Mouse (Mus musculus): Measurements from ENCODE around the gene Dgat2.

Gene Dgat2

DNA sequence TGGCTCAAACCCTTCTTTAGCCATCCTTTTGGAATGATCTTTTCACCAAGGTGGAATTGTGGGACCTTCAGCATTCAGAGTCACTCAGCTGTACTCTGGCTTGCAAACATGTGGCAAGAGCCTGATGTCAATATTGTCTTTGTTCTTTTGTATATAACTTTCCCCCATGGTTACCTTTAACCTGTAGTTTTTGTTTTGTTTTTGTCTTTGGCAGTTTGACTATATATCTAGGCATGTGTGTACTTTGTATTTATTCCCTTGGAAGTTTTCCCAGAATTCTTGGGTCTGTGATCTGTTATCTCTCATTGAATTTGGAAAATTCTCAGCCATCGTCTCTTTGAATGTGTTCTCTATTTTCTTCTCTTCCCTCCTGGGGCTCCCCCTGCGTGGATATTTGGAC is 12.0 kb upstream of the Dgat2 start:
- no peak for DNase-seq (ENCODE audit: extremely low read depth, insufficient read length, low spot score)

- no peak for DNase-seq (ENCODE audit: extremely low read depth, insufficient read length, low spot score)
Observed at GRCm38 (mm10) chr7:99193926-99194325, 11.4 kb upstream of the Dgat2 start.

GRCm38 (mm10) chr7:99191411-99191810 is 8.9 kb upstream of the Dgat2 start:
- no peak for DNase-seq (ENCODE audit: extremely low read depth, insufficient read length, low spot score)

- no peak for DNase-seq (ENCODE audit: extremely low read depth, insufficient read length, low spot score)
Observed at GRCm38 (mm10) chr7:99189885-99190284, 7.4 kb upstream of the Dgat2 start.

- DNase-seq (ENCODE audit: extremely low read depth, insufficient read length, low spot score), result no peak
Observed at GRCm38 (mm10) chr7:99188630-99189029, 6.1 kb upstream of the Dgat2 start.

DNA sequence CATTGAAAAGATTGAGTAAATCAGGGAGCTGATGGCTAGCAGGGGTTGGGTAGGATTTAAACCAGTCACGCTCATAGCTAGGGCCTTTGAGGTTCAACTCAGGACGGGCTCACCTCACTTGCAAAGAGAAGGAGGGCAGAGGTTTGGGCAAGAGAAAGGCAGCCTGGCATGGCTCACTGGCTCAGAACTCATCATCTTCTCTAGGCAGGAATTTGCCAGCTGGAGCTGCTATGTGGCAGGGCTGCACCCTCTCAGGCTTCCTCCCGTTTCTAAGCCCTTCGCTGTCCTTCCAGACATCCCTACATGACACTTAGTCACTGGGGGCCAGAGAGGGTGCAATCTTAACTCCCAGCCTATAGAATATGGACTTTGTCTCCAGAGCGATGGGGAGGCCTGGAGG is 4.9 kb upstream of the Dgat2 start:
- no peak for DNase-seq (ENCODE audit: extremely low read depth, insufficient read length, low spot score)

- no peak for DNase-seq (ENCODE audit: extremely low read depth, insufficient read length, low spot score)
Observed at GRCm38 (mm10) chr7:99185405-99185804, 2.9 kb upstream of the Dgat2 start.

GRCm38 (mm10) chr7:99183751-99184150 is 1.2 kb upstream of the Dgat2 start:
- no peak for DNase-seq (ENCODE audit: extremely low read depth, insufficient read length, low spot score)

DNA sequence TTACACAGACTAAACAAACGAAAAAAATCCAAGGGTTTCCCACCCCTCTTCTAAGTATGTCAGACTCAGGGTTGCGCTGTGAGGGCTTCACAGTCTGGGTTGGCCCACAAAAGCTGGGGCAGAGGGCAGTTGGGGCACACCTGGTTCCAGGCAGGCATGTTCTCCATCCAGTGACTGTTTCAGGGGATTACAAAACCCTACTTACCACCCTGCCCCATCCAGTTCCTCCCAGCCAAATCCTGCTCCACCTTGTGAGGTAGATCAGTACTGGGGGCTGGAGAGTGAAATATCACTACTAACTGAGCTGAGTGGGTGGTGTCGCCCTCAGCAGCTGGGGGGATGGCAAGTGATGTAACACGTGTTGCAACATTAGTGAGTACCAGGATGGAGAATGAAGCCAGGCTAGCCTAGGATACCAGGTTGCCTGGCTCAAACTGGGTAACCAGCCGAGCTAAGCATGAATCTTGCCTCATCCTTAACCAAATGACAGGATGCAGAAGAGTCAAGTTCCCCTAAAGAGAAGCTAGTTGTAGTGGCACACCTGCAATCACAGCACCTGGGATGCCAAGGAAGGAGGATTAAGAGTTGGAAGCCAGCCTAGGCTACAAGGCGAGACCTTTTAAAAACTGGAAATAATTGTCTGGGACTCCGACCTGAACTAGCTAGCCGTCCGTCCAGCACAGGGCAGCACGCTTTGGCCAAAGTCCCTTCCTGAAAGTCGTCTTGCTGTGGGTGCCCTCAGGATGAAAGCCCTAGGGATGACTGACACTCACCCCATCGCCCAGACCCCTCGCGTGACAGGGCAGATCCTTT is 694 bp downstream of the Dgat2 start:
- DNase-seq (ENCODE audit: extremely low read depth, insufficient read length, low spot score), result no peak

DNA sequence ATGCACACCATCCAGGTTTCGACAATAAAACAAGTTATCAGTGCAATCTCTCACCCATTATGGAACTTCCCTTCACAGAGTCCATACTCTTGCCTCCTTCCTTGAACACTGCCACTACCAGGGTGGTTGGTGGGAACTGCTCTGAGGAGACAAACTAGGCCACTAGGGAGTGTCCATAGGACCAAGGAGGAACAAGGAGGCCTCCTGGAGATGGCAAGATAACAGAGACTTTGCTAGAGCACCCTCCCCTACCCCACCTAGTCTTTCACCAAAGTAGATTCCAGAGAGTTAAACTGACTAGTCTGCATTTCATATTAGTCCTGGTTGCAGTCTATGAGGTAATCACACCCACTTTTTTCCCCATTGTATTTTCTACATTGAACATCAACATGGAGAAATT is 2.4 kb downstream of the Dgat2 start:
- no peak for DNase-seq (ENCODE audit: extremely low read depth, insufficient read length, low spot score)

DNA sequence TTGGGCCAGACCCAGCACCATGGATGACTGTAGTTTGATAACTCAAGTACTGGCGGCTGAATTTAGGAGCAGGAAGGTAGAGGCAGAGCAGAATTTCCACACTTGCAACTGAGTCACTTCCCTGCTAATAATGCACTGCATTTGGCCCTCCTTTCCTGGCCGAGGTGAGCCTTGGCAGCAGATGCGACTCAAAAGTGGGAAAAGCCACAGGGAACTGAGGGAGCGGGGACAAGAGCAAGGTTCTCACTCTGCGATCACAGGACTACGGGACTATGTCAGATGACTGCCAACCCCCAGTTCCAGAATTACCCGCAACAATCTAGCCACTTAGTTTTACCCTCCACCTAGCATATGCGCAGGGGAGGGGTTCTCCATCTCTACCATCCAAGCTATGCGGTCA is 3.2 kb downstream of the Dgat2 start:
- DNase-seq (ENCODE audit: extremely low read depth, insufficient read length, low spot score), result no peak

DNA sequence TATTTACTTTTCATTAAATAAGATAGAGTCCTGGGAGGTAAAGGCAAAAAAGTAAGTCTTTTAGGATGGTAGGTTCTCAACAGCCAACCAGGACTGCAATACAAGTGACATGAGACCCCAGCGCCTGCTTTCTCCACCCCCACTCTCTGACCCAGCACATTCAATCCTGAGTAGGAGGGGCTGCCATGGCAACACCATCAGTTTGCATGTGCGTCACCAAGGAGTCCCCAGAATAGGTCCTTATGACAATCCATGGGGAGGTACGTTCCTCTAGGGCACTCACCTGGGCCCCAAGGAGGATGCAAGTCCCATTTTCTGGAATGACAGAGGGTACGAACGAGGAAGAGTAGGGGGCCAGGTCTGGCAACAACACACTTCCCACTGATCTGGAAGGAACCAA is 5.1 kb downstream of the Dgat2 start:
- DNase-seq (ENCODE audit: extremely low read depth, insufficient read length, low spot score), result no peak

DNA sequence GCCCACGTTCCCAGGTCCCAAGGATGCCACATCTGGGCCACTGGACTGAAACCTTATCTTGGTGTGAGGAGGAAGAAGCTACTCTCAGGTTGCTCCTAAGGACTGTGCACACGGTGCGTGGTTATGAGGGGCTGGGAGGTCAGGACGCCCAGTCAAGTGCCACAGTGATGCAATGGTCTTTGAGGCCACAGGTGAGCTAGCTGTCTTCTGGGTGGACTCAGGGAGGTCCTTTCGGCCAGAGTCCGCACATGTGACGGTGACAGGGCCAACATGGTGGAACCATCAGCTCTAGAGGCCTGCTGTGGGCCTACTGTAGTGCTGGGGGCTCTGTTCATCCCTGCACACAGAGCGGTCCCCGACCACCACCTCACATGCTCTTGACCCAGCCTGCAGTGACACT is 6.9 kb downstream of the Dgat2 start:
- no peak for DNase-seq (ENCODE audit: extremely low read depth, insufficient read length, low spot score)

- no peak for DNase-seq (ENCODE audit: extremely low read depth, insufficient read length, low spot score)
Observed at GRCm38 (mm10) chr7:99175118-99175517, 7.4 kb downstream of the Dgat2 start.

GRCm38 (mm10) chr7:99174006-99174405 is 8.5 kb downstream of the Dgat2 start:
- no peak for DNase-seq (ENCODE audit: extremely low read depth, insufficient read length, low spot score)

- DNase-seq (ENCODE audit: extremely low read depth, insufficient read length, low spot score), result no peak
Observed at GRCm38 (mm10) chr7:99172898-99173297, 9.6 kb downstream of the Dgat2 start.

DNA sequence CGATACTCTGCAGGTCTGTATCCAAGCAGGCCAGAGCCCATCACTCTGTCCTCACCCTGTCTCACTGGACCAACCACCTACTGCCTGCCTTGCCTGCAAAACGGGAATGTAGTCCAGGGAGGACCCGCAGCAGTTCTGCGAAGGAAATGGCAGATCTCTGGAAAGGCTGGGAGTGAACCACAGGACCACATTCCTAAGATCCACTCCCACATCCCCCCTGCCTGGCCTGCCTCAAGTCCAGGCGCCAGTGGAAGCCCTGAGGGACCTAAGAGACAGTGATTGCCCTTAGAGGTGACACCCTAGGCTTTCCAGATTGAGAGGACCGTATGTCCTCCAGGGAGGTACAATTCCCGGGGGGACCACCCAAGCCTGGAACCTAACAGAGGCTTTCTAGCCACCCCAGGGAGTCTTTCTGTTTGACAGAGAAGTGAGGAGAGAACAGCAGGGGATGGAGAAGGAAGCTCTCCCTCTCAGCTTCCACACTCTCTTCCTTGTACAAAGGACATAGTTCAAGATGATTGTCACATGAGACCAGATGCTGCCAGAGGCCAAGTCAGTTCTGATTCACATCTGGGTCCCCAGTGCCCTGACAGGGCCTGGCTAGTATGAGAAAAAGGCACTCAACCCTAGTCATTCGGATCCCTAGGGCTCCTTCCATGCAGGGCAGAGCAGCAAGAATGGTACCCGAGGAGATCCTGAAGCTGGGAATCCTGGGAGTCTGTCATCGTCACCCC is 10.6 kb downstream of the Dgat2 start:
- DNase-seq (ENCODE audit: extremely low read depth, insufficient read length, low spot score), result no peak

DNA sequence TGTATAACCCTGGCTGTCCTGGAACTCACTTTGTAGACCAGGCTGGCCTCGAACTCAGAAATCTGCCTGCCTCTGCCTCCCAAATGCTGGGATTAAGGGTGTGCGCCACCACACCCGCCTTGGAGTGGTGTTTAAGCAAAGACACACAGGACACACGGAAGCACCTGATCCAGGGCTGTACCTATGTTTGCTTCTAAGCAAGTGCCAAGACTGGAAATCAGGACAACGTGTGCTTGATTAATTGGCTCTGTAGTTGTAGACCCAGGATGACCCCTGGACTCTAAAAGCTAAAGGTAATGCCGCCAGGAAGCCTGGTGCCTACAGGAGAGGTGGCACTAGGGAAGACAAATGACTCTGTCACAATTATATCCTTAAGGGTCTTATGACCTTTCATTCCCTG is 12.0 kb downstream of the Dgat2 start:
- DNase-seq (ENCODE audit: extremely low read depth, insufficient read length, low spot score), result no peak

GRCm38 (mm10) chr7:99169717-99170403 is 12.7 kb downstream of the Dgat2 start:
- no peak for DNase-seq (ENCODE audit: extremely low read depth, insufficient read length, low spot score)

DNA sequence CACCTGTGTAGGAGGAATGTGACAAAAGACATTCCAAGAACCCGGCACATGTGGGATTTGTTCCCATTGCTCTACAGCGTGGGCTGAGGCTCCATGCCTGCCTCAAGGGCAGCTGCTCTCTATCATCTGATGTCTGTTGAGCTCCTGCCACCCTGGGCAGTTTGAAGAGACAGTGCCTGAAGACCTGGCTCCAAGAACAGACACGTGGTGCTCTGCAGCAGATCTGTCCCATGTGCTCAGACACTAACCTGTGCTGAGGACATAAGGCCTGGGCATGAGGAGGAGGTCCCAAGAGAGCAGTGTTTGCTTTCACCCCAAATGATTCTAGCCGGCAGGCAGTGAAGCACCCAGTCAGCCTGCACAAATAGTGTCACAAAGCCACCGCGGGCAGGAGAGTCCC is 13.8 kb downstream of the Dgat2 start:
- no peak for DNase-seq (ENCODE audit: extremely low read depth, insufficient read length, low spot score)

- DNase-seq (ENCODE audit: extremely low read depth, insufficient read length, low spot score), result no peak
Observed at GRCm38 (mm10) chr7:99167939-99168338, 14.6 kb downstream of the Dgat2 start.

DNA sequence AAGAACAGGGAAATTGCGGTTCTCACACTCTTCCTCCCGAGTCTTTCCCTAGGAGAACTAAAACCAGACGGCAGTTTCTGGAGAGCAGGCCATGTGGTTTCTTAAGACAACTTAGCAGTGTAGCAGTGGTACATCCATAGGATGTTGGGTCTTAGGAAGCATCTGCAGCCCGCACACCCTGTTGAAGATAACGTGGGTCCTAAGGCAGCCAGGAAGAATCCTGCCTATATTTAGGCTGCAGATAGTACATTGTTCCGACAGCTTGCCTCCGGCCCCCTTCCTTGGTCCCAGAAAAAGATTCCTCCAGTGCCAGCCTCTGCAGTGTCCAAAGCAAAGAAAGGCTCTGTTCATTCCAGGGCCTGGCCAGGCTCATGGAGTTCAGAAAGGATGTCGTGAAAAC is 16.4 kb downstream of the Dgat2 start:
- DNase-seq (ENCODE audit: extremely low read depth, insufficient read length, low spot score), result no peak
